Mouse (Mus musculus): ENCODE data around the gene Col6a6. TPM values are rescaled to one million over a fixed set of nuclear protein-coding genes. Genes with fewer than 3 reads are reported as not detected.

Col6a6 gene
- polyA plus RNA-seq, 1 experiment from 2014 or later, result 0.09 TPM

DNA sequence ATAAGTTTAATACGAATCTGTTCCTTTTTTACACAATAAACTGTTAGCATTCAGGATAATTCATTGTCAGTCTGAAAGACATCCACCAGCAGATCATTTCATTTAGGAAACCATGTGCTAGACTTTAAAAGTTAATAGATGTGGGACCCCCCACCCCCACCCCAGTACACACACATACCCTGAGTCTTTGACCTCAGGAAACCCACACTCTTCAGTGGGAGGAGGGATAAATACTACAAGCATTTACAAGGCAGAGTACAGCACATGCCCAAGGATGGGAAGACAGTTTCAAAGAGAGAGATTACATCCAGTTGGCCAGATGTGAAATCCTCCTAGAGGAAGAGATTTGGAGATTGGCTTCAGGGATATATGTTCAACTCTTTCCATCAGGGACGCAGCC lies 87.5 kb downstream of the Col6a6 start:
- Histone ChIP-seq H3K27me3 (ENCODE audit: control insufficient read depth, insufficient read depth, low read length) (no peaks in the 10 kb centered on the region), H3K36me3 (ENCODE audit: control insufficient read depth, insufficient read depth, low read length) (no peaks in the 10 kb centered on the region), H3K4me2 (replicated peaks; ENCODE audit: low read depth, low read length) (no peak overlapping the region), H3K27ac (ENCODE audit: low read depth, low read length) (no peak overlapping the region), H3K9ac (ENCODE audit: low read depth, low read length) (no peak overlapping the region), H3K4me3 (ENCODE audit: low read depth, low read length) (no peak overlapping the region), H3K9me3 (ENCODE audit: control insufficient read depth, low read length) (no peaks in the 10 kb centered on the region), H3K4me1 (replicated peaks; ENCODE audit: control insufficient read depth, insufficient read depth, low read length) (no peaks in the 10 kb centered on the region)
- DNase-seq (ENCODE audit: low spot score) (no peak), ATAC-seq (ENCODE audit: low FRiP score) (no peak)
- 86% methylated on average over 2 of the region's 2 CpGs for WGBS

DNA sequence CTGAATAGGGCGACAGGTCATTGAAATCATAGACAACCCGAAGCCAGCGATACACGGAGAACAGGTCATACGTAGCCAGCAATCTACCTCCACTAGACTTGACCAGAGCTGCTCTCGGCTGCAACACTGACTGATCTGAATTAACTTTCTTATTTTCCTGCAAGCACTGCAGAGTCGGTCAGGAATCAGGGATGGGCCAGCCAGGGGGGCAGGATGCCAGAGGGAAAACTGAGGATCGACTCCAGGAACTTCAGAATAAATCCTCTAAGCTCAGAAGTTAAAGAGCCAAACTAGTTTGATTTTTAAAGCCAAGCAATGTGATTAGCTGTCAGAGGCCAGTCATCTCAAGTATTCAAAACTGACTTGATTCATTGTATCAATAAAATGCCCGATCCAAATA lies 88.5 kb downstream of the Col6a6 start:
- Histone ChIP-seq H3K27me3 (ENCODE audit: control insufficient read depth, insufficient read depth, low read length) (no peaks in the 10 kb centered on the region), H3K27ac (ENCODE audit: low read depth, low read length) (no peak overlapping the region), H3K4me3 (ENCODE audit: low read depth, low read length) (no peak overlapping the region), H3K4me1 (replicated peaks; ENCODE audit: control insufficient read depth, insufficient read depth, low read length) (no peaks in the 10 kb centered on the region), H3K9me3 (ENCODE audit: control insufficient read depth, low read length) (no peaks in the 10 kb centered on the region), H3K4me2 (replicated peaks; ENCODE audit: low read depth, low read length) (no peak overlapping the region), H3K36me3 (ENCODE audit: control insufficient read depth, insufficient read depth, low read length) (no peaks in the 10 kb centered on the region), H3K9ac (ENCODE audit: low read depth, low read length) (no peak overlapping the region)
- DNase-seq (ENCODE audit: low spot score) (no peak), ATAC-seq (ENCODE audit: low FRiP score) (no peak)
- WGBS, result 87% methylated on average over 9 of the region's 9 CpGs

DNA sequence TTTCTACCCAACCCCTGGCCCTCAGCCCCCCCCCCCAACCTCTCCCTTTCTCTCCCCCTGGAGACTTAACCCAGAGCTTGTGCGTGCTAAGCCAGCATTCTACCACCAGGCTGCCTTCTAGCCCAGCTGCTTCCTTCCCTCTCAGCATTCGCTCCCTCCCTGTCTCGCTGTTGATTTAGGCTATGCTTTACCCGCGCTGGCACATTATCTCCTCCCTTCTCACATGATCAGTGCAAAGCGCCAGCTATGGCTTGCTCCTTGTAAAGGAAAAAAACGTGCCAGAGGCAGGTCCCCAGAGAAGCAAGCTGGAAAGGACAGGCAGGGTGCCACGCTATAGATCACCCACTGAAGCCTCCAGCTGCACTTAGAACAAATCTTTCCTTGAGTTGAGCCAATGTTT lies 90.5 kb downstream of the Col6a6 start:
- ATAC-seq (ENCODE audit: low FRiP score), result no peak
- H3K36me3 ChIP-seq (ENCODE audit: control insufficient read depth, insufficient read depth, low read length), result no peaks in the 10 kb centered on the region
- no peak for DNase-seq (ENCODE audit: low spot score)

DNA sequence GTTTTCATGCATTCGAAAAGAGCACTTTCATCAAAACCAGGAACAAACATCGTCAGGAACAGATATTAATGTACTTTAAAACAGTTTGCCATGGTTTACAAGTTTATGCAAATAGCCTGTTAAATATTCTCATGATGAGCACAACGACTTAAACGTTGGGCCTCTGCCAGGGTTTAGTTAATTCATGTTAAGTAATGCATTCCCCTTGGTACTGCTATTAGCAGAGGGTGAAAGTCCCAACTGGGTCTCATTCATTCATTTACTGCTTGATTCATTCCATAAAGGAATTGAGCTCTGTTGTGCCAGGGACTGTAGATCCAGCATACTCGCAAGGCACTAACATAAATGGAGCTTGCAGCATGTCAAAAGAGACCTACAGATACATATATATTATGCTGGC lies 92.8 kb downstream of the Col6a6 start:
- no peaks in the 10 kb centered on the region for H3K27me3 ChIP-seq (ENCODE audit: control insufficient read depth, insufficient read depth, low read length)
- H3K9ac ChIP-seq (ENCODE audit: low read depth, low read length), result no peak overlapping the region
- H3K27ac ChIP-seq (ENCODE audit: low read depth, low read length), result no peak overlapping the region
- no peak overlapping the region for H3K4me2 ChIP-seq (replicated peaks; ENCODE audit: low read depth, low read length)
- H3K4me1 ChIP-seq (replicated peaks; ENCODE audit: control insufficient read depth, insufficient read depth, low read length), result no peaks in the 10 kb centered on the region
- no peaks in the 10 kb centered on the region for H3K9me3 ChIP-seq (ENCODE audit: control insufficient read depth, low read length)
- WGBS, result 85% methylated on average over 5 of the region's 5 CpGs
- H3K4me3 ChIP-seq (ENCODE audit: low read depth, low read length), result no peak overlapping the region
- ATAC-seq (ENCODE audit: low FRiP score) (no peak), DNase-seq (ENCODE audit: low spot score) (no peak)
- H3K36me3 ChIP-seq (ENCODE audit: control insufficient read depth, insufficient read depth, low read length), result no peaks in the 10 kb centered on the region

More for the DNA sequence above, 90.5 kb downstream of the Col6a6 start:
- Histone ChIP-seq H3K4me1 (replicated peaks; ENCODE audit: control insufficient read depth, insufficient read depth, low read length) (no peaks in the 10 kb centered on the region), H3K4me2 (replicated peaks; ENCODE audit: low read depth, low read length) (no peak overlapping the region), H3K27me3 (ENCODE audit: control insufficient read depth, insufficient read depth, low read length) (no peaks in the 10 kb centered on the region), H3K27ac (ENCODE audit: low read depth, low read length) (no peak overlapping the region), H3K9ac (ENCODE audit: low read depth, low read length) (no peak overlapping the region), H3K9me3 (ENCODE audit: control insufficient read depth, low read length) (no peaks in the 10 kb centered on the region), H3K4me3 (ENCODE audit: low read depth, low read length) (no peak overlapping the region)
- 59% methylated on average over 8 of the region's 8 CpGs for WGBS

DNA sequence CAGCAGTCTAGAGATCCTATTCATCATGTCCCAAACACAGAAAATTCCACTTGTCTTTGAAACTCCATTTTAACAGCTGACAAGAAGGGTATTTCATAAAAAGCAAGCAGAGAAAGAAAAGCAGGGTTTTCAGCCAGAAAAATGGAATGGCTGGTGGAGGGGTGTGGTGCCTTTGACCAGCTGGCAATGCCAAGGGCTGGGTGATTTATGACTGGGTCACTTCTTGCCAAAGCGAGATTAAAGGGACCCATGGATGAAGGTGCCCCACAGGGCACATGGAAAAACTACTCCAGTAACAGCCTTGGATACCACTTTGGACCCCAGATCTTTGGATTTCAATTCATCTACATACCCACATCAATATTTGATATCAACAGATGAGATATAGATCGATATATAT lies 93.3 kb downstream of the Col6a6 start:
- no peaks in the 10 kb centered on the region for H3K4me1 ChIP-seq (replicated peaks; ENCODE audit: control insufficient read depth, insufficient read depth, low read length)
- no peaks in the 10 kb centered on the region for H3K36me3 ChIP-seq (ENCODE audit: control insufficient read depth, insufficient read depth, low read length)
- ATAC-seq (ENCODE audit: low FRiP score) (no peak), DNase-seq (ENCODE audit: low spot score) (no peak)
- H3K4me2 ChIP-seq (replicated peaks; ENCODE audit: low read depth, low read length), result no peak overlapping the region
- H3K9ac ChIP-seq (ENCODE audit: low read depth, low read length), result no peak overlapping the region
- H3K4me3 ChIP-seq (ENCODE audit: low read depth, low read length), result no peak overlapping the region
- WGBS, result 76% methylated on average over 2 of the region's 2 CpGs
- no peaks in the 10 kb centered on the region for H3K27me3 ChIP-seq (ENCODE audit: control insufficient read depth, insufficient read depth, low read length)
- no peaks in the 10 kb centered on the region for H3K9me3 ChIP-seq (ENCODE audit: control insufficient read depth, low read length)
- H3K27ac ChIP-seq (ENCODE audit: low read depth, low read length), result no peak overlapping the region

DNA sequence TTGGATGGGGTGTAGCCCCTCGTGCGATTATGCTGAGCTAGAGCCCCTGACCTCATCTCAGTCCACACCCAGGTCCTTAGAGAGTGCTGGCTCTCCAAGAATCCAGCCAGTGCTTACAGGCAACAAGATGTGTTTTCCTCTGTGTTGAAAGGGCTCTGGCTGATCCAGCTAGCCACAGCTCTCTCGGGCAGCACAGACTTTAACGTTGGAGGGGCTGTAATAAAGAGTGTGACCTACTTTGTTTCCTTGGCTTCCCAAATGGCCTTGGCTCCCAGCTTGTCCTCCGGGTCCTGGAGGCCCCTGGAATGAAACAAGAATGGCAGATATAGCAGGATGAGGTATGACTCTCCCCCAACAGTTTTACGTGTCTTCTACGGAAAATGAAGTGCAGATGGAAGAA lies 96.0 kb downstream of the Col6a6 start:
- 80% methylated on average over 7 of the region's 7 CpGs for WGBS
- no peak overlapping the region for H3K4me3 ChIP-seq (ENCODE audit: low read depth, low read length)
- no peaks in the 10 kb centered on the region for H3K4me1 ChIP-seq (replicated peaks; ENCODE audit: control insufficient read depth, insufficient read depth, low read length)
- H3K9me3 ChIP-seq (ENCODE audit: control insufficient read depth, low read length), result no peaks in the 10 kb centered on the region
- DNase-seq (ENCODE audit: low spot score) (no peak), ATAC-seq (ENCODE audit: low FRiP score) (no peak)
- no peak overlapping the region for H3K4me2 ChIP-seq (replicated peaks; ENCODE audit: low read depth, low read length)
- H3K27me3 ChIP-seq (ENCODE audit: control insufficient read depth, insufficient read depth, low read length), result no peaks in the 10 kb centered on the region
- no peak overlapping the region for H3K27ac ChIP-seq (ENCODE audit: low read depth, low read length)
- H3K36me3 ChIP-seq (ENCODE audit: control insufficient read depth, insufficient read depth, low read length), result no peaks in the 10 kb centered on the region
- no peak overlapping the region for H3K9ac ChIP-seq (ENCODE audit: low read depth, low read length)

DNA sequence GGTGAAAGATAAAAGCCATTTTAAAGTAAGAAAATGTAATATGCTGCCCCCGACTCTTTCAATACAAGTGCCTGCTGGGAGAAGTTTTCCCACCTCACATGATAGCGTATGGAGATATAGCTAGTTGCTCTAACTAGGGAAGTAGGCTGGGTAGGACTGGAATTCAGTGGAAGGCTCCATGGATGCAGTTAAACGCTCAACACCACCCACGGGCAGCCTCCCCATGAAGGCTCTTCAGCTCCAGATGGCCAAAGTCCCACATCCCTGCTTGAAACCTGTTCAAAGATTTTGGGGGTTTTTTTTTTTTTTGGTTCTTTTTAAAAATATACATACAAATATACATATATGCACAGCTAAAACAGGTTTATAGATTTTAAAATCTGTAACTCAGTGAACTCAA lies 107.5 kb downstream of the Col6a6 start:
- no peaks in the 10 kb centered on the region for H3K9me3 ChIP-seq (ENCODE audit: control insufficient read depth, low read length)
- no peaks in the 10 kb centered on the region for H3K36me3 ChIP-seq (ENCODE audit: control insufficient read depth, insufficient read depth, low read length)
- no peaks in the 10 kb centered on the region for H3K4me1 ChIP-seq (replicated peaks; ENCODE audit: control insufficient read depth, insufficient read depth, low read length)
- no peak overlapping the region for H3K4me2 ChIP-seq (replicated peaks; ENCODE audit: low read depth, low read length)
- no peak for DNase-seq (ENCODE audit: low spot score)
- no peaks in the 10 kb centered on the region for H3K27me3 ChIP-seq (ENCODE audit: control insufficient read depth, insufficient read depth, low read length)
- H3K4me3 ChIP-seq (ENCODE audit: low read depth, low read length), result no peak overlapping the region
- WGBS, result 82% methylated on average over 4 of the region's 4 CpGs
- H3K27ac ChIP-seq (ENCODE audit: low read depth, low read length), result no peak overlapping the region
- no peak overlapping the region for H3K9ac ChIP-seq (ENCODE audit: low read depth, low read length)
- no peak for ATAC-seq (ENCODE audit: low FRiP score)

DNA sequence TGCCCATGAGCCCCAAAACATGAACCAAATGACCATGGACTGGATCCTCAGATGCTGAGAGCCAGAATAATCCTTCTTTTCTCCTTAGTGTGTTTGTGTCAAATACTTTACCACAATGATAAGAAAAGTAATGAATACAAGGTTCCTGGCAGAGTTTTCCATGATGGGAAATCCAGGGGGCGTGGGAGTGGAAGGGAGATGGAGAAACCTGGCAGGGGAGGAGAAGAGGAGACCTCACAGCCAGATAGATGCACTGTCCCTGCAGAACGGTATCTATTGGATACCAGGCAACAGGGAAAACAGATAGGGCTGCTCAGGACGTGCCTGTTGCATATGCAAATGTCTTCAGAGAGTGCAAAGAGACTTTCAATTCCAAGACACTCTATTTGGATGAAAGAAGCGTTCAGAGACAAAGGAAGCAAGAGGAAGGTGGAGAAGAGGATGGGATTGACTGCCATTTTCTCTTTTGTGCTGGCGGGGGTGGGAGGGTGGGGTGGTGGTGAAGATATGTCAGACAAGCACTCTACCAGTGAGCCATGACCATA lies 108.0 kb downstream of the Col6a6 start:
- Histone ChIP-seq H3K4me3 (ENCODE audit: low read depth, low read length) (no peak overlapping the region), H3K36me3 (ENCODE audit: control insufficient read depth, insufficient read depth, low read length) (no peaks in the 10 kb centered on the region), H3K4me1 (replicated peaks; ENCODE audit: control insufficient read depth, insufficient read depth, low read length) (no peaks in the 10 kb centered on the region), H3K4me2 (replicated peaks; ENCODE audit: low read depth, low read length) (no peak overlapping the region), H3K9ac (ENCODE audit: low read depth, low read length) (no peak overlapping the region), H3K9me3 (ENCODE audit: control insufficient read depth, low read length) (no peaks in the 10 kb centered on the region), H3K27me3 (ENCODE audit: control insufficient read depth, insufficient read depth, low read length) (no peaks in the 10 kb centered on the region), H3K27ac (ENCODE audit: low read depth, low read length) (no peak overlapping the region)
- DNase-seq (ENCODE audit: low spot score) (no peak), ATAC-seq (ENCODE audit: low FRiP score) (no peak)
- WGBS, result 29% methylated on average over 5 of the region's 5 CpGs

DNA sequence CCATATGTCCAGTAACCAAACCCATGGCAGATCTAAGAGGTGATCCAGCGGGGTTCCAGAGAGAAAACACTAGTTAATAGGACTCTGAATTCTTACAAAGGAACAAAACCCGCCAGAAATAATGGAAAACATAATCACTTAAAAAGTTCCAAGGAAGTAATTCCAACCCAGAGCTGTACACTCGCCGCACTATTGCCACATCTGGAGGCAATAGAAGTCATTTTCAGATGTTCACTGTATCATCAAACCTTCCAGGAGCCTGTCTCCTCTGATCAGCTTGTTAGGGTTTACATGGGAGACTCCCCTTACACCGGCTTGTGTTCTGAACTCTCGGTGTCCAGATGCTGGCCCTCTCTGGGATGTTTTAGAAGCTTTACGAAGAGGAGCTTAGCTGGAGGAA lies 108.6 kb downstream of the Col6a6 start:
- DNase-seq (ENCODE audit: low spot score), result peak; percentile 16
- no peaks in the 10 kb centered on the region for H3K4me1 ChIP-seq (replicated peaks; ENCODE audit: control insufficient read depth, insufficient read depth, low read length)
- H3K9ac ChIP-seq (ENCODE audit: low read depth, low read length), result no peak overlapping the region
- WGBS, result 64% methylated on average over 7 of the region's 7 CpGs
- H3K9me3 ChIP-seq (ENCODE audit: control insufficient read depth, low read length), result no peaks in the 10 kb centered on the region
- no peak overlapping the region for H3K27ac ChIP-seq (ENCODE audit: low read depth, low read length)
- no peak overlapping the region for H3K4me2 ChIP-seq (replicated peaks; ENCODE audit: low read depth, low read length)
- H3K27me3 ChIP-seq (ENCODE audit: control insufficient read depth, insufficient read depth, low read length), result no peaks in the 10 kb centered on the region
- H3K4me3 ChIP-seq (ENCODE audit: low read depth, low read length), result no peak overlapping the region
- H3K36me3 ChIP-seq (ENCODE audit: control insufficient read depth, insufficient read depth, low read length), result no peaks in the 10 kb centered on the region
- no peak for ATAC-seq (ENCODE audit: low FRiP score)
